Mouse (Mus musculus) layer of hippocampus, adult 8-10 months (tissue): ENCODE measurements around the gene Lrrc55. TPM values are rescaled to one million over a fixed set of nuclear protein-coding genes. Genes with fewer than 3 reads are reported as not detected.
"Not testable (repeated sequence)": the region's sequence is repeated elsewhere in the genome, so short reads cannot be mapped to it uniquely, and the experiment has no call there.

Experiments used
- DNase-seq, 2 experiments: peaks; one replicate each; pipeline ENCODE4 v3.0.0; 2022; ENCODE audit warnings: low spot score in 2 of 2
- total RNA-seq, 4 experiments: library from RNA; stranded (reverse); gene quantifications; 2 replicates each; pipeline ENCODE4 v1.2.4; 2022

Gene Lrrc55
- 10 to 100 TPM; 15.3 to 19.1 (median 16.6) TPM for total RNA-seq

DNA sequence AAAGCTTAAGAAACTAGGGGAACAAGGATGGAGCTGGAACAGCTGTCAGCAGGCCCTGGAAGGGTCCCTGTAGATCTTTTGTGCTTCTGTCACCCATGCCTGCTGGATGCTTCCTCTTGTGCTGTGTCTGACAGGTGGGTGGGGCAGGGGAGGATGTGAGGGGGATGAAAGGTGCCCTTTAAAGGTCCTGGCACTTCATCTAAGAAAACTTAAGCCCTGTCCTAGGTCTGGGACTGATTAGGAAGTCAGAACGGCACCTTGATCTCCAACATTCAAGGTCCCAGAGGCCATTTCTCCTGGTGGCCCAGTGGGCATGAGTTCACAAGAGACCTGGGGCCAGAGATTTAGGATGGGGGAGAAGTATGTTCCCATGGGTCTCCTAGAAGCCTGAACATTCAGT is at the start of gene Lrrc55:
Gene Lrrc55 (minus strand): TSS at position 297 of the 400 bp plus-strand sequence.
- DNase-seq: no peak

DNA sequence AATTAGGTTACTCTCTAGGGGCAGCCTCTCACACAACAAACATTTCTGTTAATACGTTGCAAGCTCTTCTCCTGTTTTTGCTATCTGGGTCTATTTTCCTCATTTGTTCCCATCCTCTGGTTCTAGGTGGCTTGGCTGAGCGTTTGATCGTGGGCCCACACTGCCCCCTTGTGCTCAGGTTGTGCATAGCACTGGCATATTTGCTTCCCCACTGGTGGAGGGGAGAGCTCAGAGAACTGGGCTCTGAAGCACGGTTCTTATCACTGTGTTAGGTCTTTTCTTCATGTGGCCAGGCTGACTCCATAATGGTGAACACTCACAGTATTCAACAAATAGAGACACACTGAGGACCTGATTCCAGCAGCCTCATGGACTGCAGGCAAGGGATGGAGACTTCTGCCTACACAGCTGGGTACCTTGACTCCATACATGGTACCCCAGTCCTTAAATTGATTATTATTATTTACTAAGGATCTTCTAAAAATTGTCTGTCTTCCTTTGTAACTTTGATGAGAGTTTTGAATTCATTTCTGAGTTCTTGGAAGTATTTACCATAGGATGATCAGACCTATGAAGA is 49.6 kb upstream of the Lrrc55 start:
- peak; percentile 66 to 85 for DNase-seq

DNA sequence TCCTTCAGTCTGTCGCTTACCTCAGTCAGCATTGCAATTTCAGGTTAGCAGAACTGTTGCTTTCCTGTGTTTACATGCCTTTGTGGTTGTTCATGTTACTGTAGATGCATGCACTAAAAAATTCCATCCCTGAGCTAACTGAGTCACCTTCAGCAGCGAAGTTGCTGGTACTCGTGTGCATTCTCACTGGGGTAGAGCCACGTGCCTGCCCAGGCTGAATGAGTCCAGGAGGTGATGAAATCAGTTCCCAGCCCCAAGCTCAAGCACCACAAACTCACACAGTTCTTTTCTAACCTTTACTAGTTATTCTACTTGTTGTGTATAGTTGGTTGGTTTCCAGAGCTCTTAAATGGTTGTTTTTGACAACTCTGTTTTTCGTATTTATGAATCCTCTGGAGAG is 48.7 kb upstream of the Lrrc55 start:
- no peak for DNase-seq

DNA sequence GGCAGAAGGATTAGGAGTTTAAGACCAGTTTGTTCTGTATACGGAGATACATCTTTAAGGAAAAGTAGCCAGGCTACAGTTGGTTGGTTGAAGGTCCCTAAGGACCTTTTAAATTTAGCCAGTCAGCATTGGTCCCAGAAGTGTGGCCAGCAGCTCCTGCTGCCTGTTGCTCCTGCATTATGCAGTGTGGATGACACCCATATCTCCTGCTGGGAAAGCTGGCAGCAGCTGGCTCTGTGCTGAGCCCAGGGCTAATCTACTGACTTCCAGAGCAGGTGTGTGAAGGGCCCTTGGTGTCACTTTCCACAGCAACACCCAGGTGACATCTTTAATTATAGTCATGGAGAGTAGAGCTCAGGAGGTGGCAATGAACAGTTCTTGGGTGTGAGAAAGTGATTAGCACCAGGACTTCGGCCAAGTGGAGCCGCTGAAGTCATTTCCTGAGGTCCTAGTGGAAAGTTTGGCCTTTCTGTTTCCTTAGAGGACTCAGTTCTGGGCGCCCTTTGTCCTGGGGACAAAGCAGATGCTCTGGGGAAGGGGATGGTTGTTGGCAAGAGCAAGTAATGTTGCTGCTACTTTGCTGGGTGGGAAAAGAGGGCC is 41.2 kb upstream of the Lrrc55 start:
- no peak for DNase-seq

DNA sequence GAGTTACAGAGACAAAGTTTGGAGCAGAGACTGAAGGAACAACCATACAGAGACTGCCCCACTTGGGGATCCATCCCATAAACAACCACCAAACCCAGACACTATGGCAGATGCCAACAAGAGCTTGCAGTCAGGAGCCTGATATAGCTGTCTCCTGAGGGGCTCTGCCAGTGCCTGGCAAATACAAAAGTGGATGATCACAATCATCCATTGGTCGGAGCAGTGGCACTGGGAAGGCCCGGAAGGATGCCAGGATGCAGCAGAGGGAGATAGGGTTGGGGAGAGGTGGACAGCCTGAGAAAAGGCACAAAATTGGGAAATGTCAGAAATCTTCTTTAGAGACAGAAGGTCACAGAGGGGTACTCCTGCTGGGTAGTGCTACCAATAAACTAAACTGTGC is 40.2 kb upstream of the Lrrc55 start:
- not testable (repeated sequence) for DNase-seq

DNA sequence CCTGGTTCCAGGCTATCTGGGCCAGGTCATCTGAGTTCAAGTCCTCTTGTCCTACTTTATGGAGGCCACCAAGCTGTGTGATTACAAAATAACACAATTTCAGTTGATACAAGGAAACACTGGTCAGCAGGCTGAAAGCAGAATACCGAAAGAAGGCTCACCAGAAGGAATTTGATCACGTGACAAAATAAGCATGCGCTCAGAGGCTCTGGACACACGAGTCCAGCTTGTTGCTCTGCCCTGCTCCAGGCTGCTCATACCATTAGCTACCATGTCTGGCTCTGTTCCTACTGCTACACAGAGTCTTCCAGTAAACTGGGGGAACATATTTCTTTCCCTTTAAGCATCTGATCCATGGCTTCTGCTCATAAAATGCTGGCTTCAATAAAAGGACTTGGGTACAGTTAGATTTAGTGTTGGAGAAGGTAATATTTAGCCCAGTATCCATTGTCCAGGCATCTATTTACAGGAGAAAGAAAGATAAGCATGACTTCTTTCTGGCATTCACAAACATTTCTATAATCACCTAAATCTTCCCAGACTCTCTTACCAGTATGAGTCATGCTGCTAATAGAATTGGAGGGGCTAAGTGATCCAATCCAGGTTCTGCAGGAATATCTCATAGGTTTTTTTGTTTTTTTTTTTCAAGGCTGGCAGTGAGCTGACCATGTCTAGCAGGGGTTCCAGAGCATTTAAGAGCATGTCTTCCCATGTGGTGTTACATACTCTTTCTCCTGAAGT is 33.9 kb upstream of the Lrrc55 start:
- no peak for DNase-seq

DNA sequence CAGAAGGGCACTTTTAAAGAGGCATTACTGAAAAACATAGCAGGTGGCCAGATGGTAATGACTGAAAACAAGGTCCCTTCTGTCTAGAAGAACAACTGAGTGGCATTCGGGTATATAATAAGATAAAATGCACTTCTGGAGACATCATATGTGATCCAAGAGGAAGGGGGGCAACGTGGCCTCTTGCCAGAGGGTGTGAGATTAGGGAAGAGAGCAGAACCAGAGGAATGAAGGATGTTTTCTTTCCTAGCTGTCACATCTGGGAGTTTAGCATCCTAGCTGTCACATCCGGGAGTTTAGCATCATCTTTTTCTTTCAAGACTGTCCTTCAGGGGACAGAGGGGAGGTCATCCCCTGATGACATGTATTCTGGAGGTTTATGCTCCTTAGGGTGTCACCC is 32.6 kb upstream of the Lrrc55 start:
- DNase-seq: no peak

DNA sequence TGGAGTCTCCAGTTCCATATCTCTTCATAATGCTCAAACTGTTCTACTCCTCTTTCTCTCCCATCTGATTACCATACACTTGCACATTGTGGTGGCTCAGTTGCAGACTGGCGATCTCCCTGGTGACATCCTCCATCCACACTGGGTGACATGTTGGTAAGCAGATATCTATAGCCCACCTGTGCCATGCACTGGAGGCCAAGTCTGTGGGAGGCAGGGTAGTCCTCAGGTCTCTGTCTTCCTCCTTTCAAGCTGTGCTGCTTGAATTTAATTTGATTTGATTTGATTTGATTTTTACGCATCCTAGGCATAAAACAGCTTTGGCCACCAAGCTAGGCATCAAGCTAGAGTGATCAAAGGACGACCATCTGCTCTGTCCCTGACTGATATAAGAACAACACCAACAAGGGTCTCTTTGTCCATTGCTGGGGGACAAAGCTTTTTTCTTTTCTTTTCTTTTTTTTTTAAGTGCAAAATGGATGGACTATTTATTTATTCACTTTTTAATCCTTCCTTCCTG is 30.9 kb upstream of the Lrrc55 start:
- no peak for DNase-seq

DNA sequence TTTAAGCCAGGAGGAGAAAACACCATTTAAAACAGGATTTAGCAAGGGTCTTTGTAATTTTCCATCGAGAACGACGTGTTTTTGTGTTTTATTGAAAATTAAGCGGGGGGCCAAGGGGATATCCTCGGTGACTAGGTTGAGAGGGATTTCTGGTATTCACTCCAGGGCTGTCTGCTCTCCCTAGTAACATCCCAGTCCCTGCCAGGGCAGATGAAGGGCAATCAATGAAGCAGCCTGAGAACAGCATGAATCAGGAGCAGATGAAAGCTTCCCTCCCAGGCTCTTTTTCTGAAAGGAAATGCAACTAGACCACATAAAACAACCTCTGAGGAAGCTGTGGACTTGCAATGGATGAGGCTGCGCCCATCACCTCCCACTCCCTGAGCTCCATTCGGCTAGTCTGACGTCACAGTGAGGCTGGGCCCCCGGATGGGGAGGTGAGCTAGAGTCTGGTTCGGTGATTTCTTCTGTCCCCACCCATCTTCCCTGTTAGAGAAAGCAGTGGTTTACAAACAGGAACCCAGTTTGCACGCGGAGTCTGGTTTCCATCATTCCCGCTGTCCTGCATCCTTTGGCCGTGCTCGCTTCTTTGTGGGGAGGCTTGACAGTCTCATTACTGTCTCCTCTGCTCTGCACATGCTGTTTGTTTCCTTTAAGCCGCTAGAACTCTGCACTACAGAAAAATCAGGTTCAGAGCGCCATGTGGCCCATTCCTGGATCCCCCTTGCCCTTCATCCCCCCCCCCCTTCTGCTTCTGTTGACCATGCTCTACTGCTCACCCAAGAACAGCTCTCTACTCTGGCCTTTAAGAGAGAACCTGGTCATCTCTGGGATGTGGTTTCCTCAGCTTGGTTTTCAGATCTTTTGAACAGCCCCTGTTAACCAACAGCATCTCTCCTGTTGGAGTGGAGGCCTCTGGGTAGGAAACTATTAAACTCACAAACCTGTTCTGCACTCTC is 27.5 kb upstream of the Lrrc55 start:
- no peak for DNase-seq

DNA sequence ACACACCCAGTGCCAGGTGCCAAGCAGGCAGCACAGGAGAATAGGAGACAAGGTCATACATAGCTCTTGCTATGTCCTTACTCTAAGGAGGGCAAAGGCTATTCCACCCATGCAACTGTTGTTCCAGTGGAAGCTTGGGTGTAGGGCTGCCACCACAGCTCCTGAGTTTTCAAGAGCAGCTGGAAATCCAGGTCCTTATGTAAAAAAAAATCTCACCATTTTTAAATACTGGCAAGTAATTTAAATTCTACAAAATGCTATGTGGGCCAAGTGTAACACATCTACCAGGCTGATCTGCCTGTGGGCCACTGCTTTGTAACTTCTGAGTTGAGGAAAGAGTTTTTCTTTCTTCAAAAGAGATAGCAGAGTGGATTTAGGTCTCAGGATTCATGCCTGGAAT is 19.6 kb upstream of the Lrrc55 start:
- no peak for DNase-seq

DNA sequence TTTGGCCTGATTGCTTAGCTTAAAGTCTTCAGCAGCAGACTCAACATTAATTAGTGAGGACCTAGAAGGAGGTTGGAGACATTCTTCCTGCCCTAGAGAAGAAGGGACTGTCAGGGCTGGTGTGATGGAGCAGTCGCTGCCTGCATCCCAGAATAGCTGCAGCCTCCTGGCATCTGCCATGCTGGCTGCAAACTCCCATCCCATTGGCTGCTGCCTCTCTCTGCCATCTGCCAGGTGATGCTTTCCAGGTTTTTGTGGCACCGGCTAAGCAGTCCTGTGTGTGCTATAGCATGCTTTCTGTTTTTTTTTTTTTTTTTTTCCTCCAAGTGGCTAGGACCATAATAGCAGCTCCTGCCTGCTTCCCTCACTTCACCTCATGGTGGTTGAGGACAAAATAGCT is 16.7 kb upstream of the Lrrc55 start:
- DNase-seq: peak; percentile 79 to 85

DNA sequence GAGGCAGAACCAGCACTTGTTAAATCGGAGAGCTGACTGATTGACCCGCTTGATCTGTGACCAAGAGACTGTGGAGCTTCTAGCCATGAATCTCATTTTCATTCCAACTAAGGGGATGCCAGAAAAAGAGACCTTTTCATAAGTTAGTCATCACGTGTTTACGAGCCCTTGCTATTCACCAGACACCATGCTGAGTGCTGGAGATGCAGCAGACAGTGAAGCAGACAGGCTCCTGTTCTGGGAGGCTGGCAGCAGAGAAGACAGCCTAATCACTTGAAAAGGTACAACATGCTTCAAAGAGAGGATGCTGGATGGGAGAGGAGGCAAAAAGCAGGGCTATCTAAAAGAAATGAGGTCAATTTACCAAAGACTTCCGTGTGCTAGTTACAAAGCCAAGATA is 12.3 kb upstream of the Lrrc55 start:
- DNase-seq: no peak

DNA sequence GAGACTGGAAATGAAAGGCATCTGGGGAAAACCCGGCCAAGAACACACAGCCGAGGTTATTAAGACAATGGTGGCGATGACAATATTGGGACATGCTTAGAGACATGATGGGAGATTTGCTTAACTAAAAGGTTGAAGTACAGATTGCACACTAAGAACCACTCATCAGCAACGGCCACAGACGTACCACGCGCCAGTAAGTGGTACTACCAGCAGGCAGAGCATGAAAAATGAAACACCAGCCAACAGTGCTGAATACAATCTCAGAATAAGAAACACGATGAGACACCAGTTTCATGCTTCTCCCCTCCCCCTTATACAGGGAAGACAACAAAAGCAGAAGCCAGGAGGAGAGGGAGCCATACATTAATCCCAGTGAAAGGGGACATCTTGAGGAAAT is 8.2 kb upstream of the Lrrc55 start:
- no peak for DNase-seq

DNA sequence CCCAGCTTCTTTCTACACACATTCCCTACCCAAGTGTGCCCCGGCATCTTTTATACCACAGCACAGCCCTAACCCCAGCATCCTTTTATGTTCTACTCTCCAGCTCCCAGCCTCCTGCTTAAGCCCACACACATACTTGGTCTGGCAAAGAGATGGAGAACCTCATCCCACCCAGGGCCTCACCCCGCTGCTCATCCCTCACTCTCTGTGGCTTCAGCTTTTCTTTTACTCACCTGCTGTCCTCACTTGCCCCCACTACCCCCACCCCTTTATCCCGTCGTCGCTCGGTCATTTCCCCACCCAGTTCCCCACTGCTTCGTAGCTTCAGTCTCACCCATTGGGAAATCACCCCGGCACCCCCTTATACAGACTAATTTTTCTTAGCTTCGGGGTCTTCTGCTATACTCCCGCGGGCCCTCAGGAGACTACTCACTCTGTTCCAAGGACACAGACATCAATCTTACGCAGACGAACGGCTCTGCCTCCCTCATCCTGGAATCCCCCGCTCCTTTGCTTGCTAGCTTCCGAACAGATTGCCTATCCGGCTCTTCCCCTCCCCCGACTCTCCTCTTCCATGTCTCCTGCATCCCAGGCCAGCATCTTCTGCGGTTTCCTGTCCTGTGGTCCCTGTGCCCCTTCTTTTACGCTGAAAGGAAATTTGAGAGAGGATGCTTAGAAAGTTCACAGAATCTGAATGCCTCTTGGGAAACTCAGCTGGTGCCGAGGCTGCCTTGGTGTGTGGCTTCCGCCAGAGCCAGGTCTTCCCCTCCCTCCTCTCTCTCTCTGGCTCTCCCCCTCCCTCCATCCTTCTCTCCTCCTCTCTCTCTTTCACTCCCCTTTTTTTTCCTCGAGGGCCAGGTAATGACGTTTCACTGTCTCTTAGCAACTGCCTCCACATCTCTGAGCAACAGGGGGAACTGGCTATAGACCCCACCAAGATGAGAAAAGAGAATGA is 1.3 kb upstream of the Lrrc55 start:
- DNase-seq: peak in 1 of 2 experiments; percentile 37

DNA sequence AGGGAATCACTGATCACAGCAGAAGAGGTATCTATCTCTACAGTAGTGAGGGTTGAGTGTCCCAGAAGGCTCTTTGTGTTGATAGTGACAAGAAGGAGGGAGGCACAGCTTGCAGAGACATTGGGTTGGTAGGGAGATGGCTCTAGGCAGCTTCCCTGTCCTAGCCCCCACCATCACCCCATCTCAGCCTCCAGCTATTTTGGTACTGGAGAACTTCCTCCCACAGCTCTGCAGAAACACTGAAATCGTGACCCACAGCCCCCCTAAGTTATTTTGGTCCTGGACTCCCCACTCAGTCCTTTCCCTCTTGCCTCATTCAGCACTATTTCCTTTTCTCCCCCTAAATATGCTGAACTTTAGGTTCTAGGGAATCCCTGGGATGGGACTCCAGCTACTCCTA is 2.4 kb downstream of the Lrrc55 start:
- DNase-seq: no peak

DNA sequence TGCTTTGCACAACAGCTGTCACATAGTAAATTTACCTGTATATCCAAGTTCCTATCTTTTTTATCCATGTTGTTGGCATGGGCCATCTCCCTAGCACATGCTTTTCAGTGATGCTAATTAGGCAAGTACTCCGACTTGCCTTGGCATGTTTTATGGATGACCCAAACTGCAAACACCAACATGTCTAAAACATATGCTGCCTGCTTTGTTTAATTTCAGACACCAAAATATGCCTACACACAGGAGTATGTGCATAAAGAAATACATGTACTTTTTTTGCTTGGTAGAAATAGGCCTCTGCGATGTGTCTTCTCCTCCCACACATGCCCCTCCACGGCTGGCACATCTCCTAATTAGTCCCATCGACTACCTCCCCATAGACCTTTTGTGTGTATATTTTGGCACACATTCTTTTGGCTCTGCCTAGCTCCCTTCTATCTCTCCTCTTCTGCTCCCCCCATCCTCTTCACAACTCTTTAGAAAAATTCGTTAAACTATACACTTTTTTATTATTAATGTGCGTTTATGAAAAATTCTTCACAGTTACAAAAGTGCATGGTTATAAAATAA is 9.3 kb downstream of the Lrrc55 start:
- no peak for DNase-seq

DNA sequence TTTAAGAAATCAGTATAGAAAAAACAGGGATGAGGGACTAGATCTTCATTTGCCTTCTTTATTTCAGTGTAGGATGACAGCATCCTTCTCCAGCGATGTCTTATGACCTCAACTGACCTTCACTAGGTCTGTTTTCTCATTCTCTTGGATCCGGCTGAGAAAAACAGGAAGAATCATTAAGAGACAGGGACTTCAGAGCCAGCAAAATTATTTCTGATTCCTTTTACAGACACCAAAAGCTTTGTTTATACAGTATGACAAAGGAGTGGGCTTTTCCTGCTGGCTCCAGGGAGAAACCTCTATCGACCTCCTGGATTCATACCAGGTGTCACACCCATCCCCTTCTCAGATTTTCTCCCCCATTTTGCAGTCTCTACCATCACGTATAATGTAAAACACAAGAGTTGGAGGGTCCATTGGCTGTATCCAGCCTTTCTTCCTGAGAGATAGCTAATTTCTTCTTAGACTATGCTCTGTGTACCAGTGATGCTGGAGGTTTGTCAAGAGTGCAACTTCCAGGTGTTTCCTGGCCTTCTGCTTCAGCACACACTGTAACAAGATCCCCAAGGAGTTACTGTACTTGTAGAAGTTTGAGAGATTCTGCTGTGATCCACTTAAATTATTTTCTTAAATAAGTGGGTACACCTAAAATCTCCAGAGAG is 18.7 kb downstream of the Lrrc55 start:
- no peak for DNase-seq

DNA sequence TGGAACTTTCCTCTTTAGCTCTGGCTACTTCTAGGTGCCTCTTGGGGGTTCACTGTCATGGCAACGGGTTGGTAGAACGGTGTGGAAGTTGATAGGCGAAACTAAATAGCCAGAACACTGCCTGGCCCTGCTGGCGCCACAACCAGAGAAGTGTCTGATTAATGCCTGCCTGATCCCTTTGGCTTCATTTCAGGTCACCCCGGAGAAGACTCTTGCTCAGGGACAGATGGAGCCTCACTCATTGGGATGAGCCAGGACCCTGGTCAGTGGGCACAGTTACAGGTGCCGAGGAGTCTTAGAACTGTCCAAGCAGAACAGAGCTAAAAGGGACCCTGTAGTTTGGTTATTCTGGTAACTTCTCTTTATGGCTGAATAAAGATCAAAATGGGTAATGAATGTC is 23.5 kb downstream of the Lrrc55 start:
- DNase-seq: no peak

DNA sequence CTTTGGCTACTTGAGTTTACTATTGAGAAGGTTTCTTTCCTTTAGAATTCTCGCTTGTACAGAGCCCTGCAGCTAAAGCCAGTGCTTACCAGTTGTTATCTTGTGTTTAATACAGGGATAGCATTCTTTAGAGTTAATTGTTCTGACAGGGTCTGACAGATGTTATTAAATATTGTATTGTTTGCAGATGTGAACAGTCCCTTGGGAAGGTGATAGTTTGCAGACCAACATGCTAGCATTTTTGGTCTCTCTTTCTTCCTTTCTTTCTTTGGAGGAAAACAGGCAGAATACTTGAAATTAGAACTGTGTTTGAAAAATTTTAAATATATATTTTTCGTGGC is 24.3 kb downstream of the Lrrc55 start:
- no peak for DNase-seq
